Mouse (Mus musculus) embryonic facial prominence, embryonic 11.5 days (tissue): ENCODE measurements around the gene Slc2a9. TPM values are rescaled to one million over a fixed set of nuclear protein-coding genes. Genes with fewer than 3 reads are reported as not detected.
"Not testable (repeated sequence)": the region's sequence is repeated elsewhere in the genome, so short reads cannot be mapped to it uniquely, and the experiment has no call there.

Experiments used
- ATAC-seq: fragments of 200-750 bp; cut with Nextera tagmentation; replicated peaks from 2 replicates; pipeline ENCODE4 v1.8.0; 2017; ENCODE audit warnings: low read depth; ENCODE audit not compliant: insufficient number of reproducible peaks, low FRiP score, low TSS enrichment
- DNase-seq: peaks from one replicate; pipeline ENCODE4 v3.0.0-alpha.2; 2015; ENCODE audit warnings: low spot score
- H3K27ac ChIP-seq: fragments of 300-500 bp; sonication (generic); replicated peaks from 2 replicates; pipeline ENCODE4 v1.5.1; 2014; ENCODE audit warnings: mild to moderate bottlenecking, low read depth, low read length, control low read depth
- H3K27me3 ChIP-seq: fragments of 300-500 bp; sonication (generic); 2 replicates; pipeline ENCODE4 v1.6.1; 2014; ENCODE audit warnings: mild to moderate bottlenecking, low read length, moderate library complexity, mixed read lengths; ENCODE audit not compliant: control insufficient read depth, insufficient read depth
- H3K36me3 ChIP-seq: fragments of 300-500 bp; sonication (generic); replicated peaks from 2 replicates; pipeline ENCODE4 v1.6.1; 2014; ENCODE audit warnings: low read depth, mild to moderate bottlenecking, low read length, moderate library complexity, mixed read lengths; ENCODE audit not compliant: control insufficient read depth, insufficient read depth
- H3K4me1 ChIP-seq: fragments of 300-500 bp; sonication (generic); 2 replicates; pipeline ENCODE4 v1.6.1; 2014; ENCODE audit warnings: low read length, mixed read lengths; ENCODE audit not compliant: control insufficient read depth, insufficient read depth
- H3K4me2 ChIP-seq: fragments of 300-500 bp; sonication (generic); 2 replicates; pipeline ENCODE4 v1.6.1; 2014; ENCODE audit warnings: low read depth, mild to moderate bottlenecking, control low read depth, low read length, moderate library complexity
- H3K4me3 ChIP-seq: fragments of 300-500 bp; sonication (generic); 2 replicates; pipeline ENCODE4 v1.5.1; 2014; ENCODE audit warnings: low read depth, low read length, control low read depth
- H3K9ac ChIP-seq: fragments of 300-500 bp; sonication (generic); replicated peaks from 2 replicates; pipeline ENCODE4 v1.6.1; 2014; ENCODE audit warnings: mild to moderate bottlenecking, control low read depth, low read length
- H3K9me3 ChIP-seq: fragments of 300-500 bp; sonication (generic); replicated peaks from 2 replicates; pipeline ENCODE4 v1.6.1; 2016; ENCODE audit warnings: mild to moderate bottlenecking, low read length, inconsistent platforms, mixed read lengths; ENCODE audit not compliant: control insufficient read depth
- WGBS: fragments of 180-500 bp; shearing (Covaris S2); extraction: QIAGEN DNeasy Blood & Tissue Kit; methylation state at CpG from one replicate; pipeline ENCODE4 v1.1.7; 2014; 5-methylcytosine and 5-hydroxymethylcytosine counted together
- polyA plus RNA-seq: library from polyadenylated mRNA; unstranded; fragments of >200 nt; fragmentation: Nextera tagmentation; extraction: Ambion mirVana; gene quantifications from 2 replicates; pipeline ENCODE4 v1.2.1, GENCODE M21; 2014

Gene Slc2a9
- polyA plus RNA-seq, 1 experiment from 2014 or later, result 0.46 TPM

GRCm38 (mm10) chr5:38487247-38487646, 15.7 kb downstream of the Slc2a9 start:
- Histone ChIP-seq H3K36me3 (no peaks in the 10 kb centered on the region), H3K27me3 (no peaks in the 10 kb centered on the region), H3K9ac (no peak overlapping the region), H3K4me1 (no peaks in the 10 kb centered on the region), H3K4me2 (no peak overlapping the region), H3K9me3 (no peaks in the 10 kb centered on the region), H3K27ac (no peak overlapping the region), H3K4me3 (no peak overlapping the region)
- DNase-seq (no peak), ATAC-seq (no peak)
- WGBS, result 84% methylated on average over 4 of the region's 4 CpGs

GRCm38 (mm10) chr5:38485946-38486345, 17.0 kb downstream of the Slc2a9 start:
- WGBS, result 73% methylated on average over 4 of the region's 4 CpGs
- Histone ChIP-seq H3K4me3 (no peak overlapping the region), H3K4me1 (no peaks in the 10 kb centered on the region), H3K27me3 (no peaks in the 10 kb centered on the region), H3K36me3 (no peaks in the 10 kb centered on the region), H3K9me3 (no peaks in the 10 kb centered on the region), H3K9ac (no peak overlapping the region), H3K4me2 (no peak overlapping the region), H3K27ac (no peak overlapping the region)
- DNase-seq (no peak), ATAC-seq (no peak)

- no peak for ATAC-seq
- Histone ChIP-seq H3K36me3 (no peaks in the 10 kb centered on the region), H3K4me2 (no peak overlapping the region), H3K9ac (no peak overlapping the region), H3K27me3 (no peaks in the 10 kb centered on the region), H3K27ac (no peak overlapping the region), H3K4me3 (no peak overlapping the region), H3K9me3 (no peaks in the 10 kb centered on the region), H3K4me1 (peaks cover 4% of the 10 kb centered on the region; the same call in 1 of the 2 replicates)
- 64% methylated on average over 7 of the region's 7 CpGs for WGBS
- DNase-seq, result no peak
Measured at GRCm38 (mm10) chr5:38483518-38484110, 19.3 kb downstream of the Slc2a9 start.

- Histone ChIP-seq H3K4me3 (no peak overlapping the region), H3K27me3 (no peaks in the 10 kb centered on the region), H3K9ac (no peak overlapping the region), H3K4me2 (no peak overlapping the region), H3K4me1 (peaks cover 4% of the 10 kb centered on the region; the same call in 1 of the 2 replicates), H3K36me3 (no peaks in the 10 kb centered on the region), H3K9me3 (no peaks in the 10 kb centered on the region), H3K27ac (no peak overlapping the region)
- ATAC-seq (no peak), DNase-seq (no peak)
- 79% methylated on average over 10 of the region's 10 CpGs for WGBS
Measured at GRCm38 (mm10) chr5:38480822-38481707, 21.9 kb downstream of the Slc2a9 start.

GRCm38 (mm10) chr5:38479908-38480725, 22.8 kb downstream of the Slc2a9 start:
- peaks cover 4% of the 10 kb centered on the region; the same call in 1 of the 2 replicates for H3K4me1 ChIP-seq
- DNase-seq, result peak; percentile 38
- H3K36me3 ChIP-seq, result no peaks in the 10 kb centered on the region
- peak overlapping the region; percentile 18 for H3K9ac ChIP-seq
- H3K4me2 ChIP-seq, result peak overlapping the region; percentile 39
- WGBS, result 25% methylated on average over 22 of the region's 22 CpGs
- no peak; the same call in 1 of the 2 replicates for ATAC-seq
- H3K27me3 ChIP-seq, result no peaks in the 10 kb centered on the region
- H3K27ac ChIP-seq, result no peak overlapping the region
- no peak overlapping the region; the same call in 1 of the 2 replicates for H3K4me3 ChIP-seq
- no peaks in the 10 kb centered on the region for H3K9me3 ChIP-seq

- ATAC-seq, H3K4me2 ChIP-seq, H3K4me3 ChIP-seq, H3K9me3 ChIP-seq, H3K27ac ChIP-seq, H3K27me3 ChIP-seq, H3K4me1 ChIP-seq, H3K9ac ChIP-seq, H3K36me3 ChIP-seq, DNase-seq: not testable (repeated sequence)
Measured at GRCm38 (mm10) chr5:38479545-38479907, 23.4 kb downstream of the Slc2a9 start.

- Histone ChIP-seq H3K27me3 (no peaks in the 10 kb centered on the region), H3K9ac (no peak overlapping the region), H3K9me3 (no peaks in the 10 kb centered on the region), H3K36me3 (no peaks in the 10 kb centered on the region), H3K4me2 (no peak overlapping the region), H3K27ac (no peak overlapping the region), H3K4me3 (no peak overlapping the region), H3K4me1 (peaks cover 4% of the 10 kb centered on the region; the same call in 1 of the 2 replicates)
- ATAC-seq, result peak; percentile 36; the same call in 1 of the 2 replicates
- 46% methylated on average over 4 of the region's 4 CpGs for WGBS
- no peak for DNase-seq
Measured at GRCm38 (mm10) chr5:38479027-38479426, 23.9 kb downstream of the Slc2a9 start.
